Mouse (Mus musculus) brain, embryonic 14.5 days (tissue): ENCODE data around the gene Syce2.

Experiments
- CTCF ChIP-seq: fragments of 200-500 bp; IDR thresholded peaks from 2 replicates; pipeline ENCODE4 v1.5.1; 2012; ENCODE audit warnings: inconsistent platforms, mild to moderate bottlenecking, moderate library complexity, borderline replicate concordance; ENCODE audit not compliant: insufficient read depth, insufficient read length; ENCODE audit errors: extremely low read depth
- POLR2A ChIP-seq: fragments of 200-500 bp; IDR thresholded peaks from 2 replicates; pipeline ENCODE4 v1.6.1; 2012; ENCODE audit warnings: mild to moderate bottlenecking, inconsistent platforms, borderline replicate concordance; ENCODE audit not compliant: poor library complexity, insufficient read depth, insufficient read length, severe bottlenecking; ENCODE audit errors: extremely low read depth

GRCm38 (mm10) chr8:84934860-84935259, 62.9 kb downstream of the Syce2 start:
- TF ChIP-seq POLR2A (no peak), CTCF (no peak)
